Mouse (Mus musculus): ENCODE results near the gene Cpt1a.

Cpt1a gene

DNA sequence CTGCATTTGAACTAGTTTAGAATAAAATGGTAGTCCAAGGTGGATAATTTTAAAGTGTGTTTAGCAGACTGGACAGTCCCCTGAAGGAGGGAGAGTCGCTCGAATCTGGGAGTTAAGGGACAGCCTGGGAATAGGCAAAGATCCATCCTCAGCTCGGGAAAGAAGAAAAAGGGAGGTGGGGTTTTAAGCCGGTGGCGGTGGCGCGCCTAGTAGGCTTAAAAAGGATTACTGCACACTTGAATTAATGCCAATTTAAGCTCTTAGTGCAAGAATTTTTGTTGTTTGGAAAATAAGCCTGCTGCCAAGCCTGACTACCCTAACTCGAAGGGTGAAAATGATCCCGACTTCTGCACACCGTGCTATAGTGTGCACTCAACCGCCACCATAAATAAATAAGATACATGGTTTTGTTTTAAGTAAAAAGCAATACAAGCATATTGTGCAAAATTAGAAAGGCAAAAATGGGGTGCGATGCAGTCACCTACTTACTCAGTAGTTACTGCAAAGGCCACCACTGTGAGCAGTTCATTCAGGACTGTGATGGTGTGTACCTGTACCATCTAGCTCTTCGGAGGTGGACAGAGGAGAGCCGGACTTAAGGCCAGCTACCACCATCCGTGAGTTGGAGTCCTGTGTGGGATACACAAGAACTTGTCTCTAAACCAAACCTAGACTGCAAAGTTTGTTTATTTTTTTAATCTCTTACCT is 3.8 kb downstream of the Cpt1a start:
- DNase-seq = peak; percentile 64

DNA sequence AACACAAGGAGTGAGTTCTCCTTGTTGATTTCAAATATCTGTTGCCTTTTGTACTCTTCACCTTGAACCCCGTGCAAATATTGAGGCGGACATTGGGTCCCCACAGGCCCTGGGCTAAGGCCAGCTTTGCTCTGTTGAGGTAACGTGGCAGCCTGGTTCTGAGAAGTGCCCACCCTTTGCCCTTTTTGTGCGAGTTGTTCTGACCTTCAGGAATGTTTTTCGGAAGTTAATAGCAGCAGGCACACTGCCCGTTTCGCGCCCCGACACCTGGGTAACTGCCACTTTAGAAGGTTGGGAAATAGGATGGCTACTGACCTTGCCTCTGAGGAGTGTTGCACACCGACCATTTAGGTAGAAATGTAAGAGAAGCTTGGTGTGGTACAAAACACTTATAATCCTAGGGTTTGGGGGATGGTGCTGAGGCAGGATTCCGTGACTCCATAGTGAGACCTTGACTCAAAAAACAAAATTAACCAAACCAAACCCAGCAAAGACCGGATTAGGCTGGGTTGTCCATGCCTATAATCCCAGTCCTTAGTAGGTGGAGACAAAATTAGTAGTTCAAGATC is 4.4 kb downstream of the Cpt1a start:
- DNase-seq = no peak

DNA sequence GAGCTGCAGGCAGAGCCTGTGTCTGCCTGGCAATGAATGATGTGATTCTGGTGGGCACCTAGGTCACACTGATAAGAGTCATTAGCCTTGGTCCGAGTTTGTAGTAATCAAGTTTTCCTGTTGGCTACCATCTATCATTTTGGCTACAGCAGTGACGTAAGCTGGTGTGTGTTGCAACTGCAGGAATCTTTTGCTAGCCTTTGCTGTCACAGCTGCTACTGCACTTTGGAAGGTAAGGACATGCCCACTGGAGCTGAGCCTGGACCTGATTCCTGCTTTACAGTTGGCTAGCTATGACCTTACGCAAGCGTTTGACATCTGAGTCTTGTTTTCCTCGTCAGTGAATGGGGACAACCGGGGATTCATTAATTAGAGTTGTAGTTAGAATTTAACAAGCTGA is 11.1 kb downstream of the Cpt1a start:
- peak; percentile 79 for DNase-seq

DNA sequence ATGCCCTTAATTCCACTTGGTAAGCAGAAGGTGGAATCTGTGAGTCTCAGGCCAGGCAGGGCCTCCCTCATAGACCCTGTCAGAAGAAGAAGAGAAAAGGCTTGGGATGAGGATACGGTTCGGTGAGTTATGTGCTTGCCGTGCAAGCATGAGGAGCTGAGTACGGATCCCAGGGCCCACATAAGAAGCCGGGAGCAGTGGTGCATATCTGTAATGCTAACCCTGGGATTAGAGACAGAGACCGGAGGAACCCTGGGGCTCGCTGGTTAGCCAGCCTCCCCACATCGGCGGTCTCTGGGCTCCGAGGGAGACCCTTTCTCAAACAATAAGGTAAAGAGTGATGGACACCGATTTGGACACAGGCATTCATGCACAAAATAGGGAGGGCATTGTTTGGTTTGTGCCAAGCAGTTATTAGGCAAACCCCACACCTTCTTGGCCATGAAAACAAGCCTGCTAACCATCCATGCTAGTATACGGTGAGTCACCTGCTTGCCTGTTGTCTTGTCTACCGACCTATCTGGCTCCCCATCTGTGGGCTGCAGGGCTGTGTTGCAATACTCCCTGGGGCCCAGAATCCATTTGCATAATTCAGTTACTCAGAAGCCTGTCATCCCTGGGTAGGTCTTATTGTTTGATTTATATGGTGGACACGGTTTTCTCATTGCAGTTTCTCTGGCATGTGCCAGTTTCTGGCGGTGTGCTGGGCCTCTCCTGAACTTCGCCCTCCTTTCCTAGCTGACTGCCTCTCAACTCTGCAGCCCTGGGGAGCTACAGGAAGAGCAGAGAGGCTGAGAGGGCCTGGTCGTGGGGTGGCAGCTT is 11.8 kb downstream of the Cpt1a start:
- no peak for DNase-seq

DNA sequence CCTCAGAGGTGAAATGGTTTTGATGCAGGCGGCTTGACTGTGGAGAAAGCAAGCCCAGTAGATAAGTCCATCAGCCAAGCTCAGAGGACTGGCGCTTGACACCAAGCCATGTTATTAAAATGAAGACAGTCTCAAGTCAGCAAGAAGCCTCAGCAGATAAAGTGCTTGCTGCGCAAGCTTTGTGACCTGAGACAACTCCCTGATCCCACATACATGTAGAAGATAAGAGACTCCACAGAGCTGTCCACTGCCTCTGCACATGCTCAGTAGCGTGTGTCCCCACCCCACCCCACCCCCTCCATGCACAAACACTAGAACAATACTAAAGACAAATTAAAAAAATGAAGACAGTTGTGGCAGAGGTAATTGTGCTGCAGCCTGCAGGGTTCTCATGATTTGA is 12.4 kb downstream of the Cpt1a start:
- DNase-seq = no peak

DNA sequence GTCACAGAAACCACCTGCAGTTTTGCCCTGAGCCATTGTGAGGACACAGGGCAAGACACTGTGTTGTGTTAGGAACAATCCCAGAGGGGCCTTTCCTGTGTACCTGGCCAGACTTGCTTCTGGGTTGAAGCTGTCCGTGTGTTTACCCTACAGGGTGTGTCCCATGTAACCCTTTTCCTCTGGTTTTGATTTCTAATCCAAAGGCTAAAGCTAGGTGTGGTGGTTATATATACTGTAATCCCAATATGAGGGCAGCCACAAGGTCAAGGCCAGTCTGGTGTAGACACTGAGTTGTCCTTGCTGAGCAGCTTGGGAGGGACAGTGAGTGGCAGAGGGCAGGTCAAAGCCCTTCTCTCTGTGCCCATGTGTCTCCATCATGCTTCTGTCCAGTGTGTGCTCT is 13.8 kb downstream of the Cpt1a start:
- DNase-seq = no peak

DNA sequence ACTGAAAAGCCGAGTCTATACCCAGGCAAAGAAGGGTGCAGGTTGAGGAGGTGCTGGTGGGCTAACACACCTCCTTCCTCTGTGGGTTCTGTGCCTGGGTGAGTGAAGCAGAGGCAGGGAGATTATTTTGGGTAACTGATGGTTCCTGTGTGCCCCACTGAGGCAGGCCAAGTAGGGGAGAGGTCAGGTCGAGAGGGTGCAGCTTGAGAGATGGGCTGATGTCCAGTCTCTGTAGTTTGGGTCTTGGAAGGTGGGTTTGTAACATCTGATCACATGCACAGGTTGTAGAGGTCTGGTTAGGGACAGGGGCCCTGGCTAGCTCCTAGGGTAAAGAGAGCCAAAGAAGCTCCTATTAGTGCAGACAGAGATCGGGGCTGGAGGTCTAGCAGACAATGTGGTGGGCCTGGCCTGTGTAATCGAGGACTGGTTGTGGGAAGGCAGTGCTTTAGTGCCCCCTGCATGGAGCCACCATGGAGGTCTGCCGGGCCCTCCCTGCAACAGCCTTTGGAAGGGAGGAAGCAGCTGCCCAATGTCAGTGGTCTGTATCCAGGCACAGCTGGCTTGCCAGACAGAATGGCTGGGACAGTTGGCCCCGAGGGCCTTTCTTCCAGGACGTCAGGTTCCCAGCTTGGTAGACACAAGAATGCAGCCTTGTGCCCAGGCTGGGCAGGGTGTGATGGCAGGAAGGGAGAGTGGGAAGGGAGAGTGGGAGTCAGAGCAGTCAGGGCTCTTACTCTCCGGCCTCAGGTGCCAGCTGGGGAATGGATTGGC is 14.5 kb downstream of the Cpt1a start:
- DNase-seq = no peak

DNA sequence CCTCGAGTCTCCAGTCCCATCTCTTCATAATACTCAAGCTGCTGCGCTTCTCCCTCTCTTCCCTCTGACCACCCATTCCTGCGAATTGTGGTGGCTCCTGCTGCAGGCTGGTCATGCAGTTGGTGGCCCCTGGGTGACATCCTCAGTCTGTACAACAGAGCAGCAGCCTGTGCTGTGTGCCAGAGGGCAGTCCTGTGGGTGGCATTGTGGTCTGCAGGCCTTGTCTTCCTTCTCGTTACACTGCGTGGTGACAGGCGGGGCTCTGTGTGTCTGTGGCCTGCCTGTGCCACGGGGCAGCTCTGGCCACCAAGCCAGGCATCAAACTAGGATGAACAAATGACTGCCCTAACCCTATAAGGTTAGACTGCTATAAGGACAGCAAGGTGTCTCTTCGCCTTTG is 17.1 kb downstream of the Cpt1a start:
- no peak for DNase-seq

DNA sequence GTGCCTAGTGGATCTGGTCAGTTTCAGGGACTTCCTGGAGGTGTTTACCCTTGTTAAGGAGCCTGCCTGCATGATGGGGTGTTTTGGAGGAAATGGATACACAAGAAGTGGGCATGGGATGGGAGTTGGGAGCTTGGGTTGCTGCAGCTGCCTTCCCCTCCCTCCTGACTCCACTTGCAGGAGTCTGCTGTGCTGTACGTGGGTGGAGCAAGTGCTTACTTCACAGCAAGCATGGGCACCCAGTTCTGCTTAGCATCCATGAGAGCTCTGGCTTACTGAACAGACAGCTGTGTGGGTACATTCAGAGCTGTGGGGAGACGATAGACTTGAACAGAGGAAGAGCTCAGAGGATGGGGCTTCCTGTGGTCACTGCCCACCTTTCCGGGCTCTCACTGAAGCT is 18.9 kb downstream of the Cpt1a start:
- DNase-seq = no peak

DNA sequence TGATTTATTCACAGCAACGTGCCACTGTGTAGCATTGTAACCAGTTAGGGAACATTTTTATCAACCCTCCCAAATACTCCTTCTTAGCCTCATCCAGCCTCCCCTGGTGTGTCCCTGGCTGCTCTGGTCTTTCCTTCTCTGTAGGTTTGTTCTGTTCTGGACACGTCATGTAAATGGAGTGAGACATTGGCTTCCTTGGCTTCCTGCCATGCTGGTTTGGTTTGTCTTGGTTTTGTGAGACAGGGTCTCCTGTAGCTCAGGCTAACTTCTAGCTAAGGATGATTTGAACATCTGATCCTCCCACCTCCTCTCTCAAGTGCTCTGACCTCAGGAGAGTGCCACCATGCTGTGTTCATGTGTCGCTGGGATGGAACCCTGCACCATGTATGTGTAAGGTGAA is 21.8 kb downstream of the Cpt1a start:
- no peak for DNase-seq

DNA sequence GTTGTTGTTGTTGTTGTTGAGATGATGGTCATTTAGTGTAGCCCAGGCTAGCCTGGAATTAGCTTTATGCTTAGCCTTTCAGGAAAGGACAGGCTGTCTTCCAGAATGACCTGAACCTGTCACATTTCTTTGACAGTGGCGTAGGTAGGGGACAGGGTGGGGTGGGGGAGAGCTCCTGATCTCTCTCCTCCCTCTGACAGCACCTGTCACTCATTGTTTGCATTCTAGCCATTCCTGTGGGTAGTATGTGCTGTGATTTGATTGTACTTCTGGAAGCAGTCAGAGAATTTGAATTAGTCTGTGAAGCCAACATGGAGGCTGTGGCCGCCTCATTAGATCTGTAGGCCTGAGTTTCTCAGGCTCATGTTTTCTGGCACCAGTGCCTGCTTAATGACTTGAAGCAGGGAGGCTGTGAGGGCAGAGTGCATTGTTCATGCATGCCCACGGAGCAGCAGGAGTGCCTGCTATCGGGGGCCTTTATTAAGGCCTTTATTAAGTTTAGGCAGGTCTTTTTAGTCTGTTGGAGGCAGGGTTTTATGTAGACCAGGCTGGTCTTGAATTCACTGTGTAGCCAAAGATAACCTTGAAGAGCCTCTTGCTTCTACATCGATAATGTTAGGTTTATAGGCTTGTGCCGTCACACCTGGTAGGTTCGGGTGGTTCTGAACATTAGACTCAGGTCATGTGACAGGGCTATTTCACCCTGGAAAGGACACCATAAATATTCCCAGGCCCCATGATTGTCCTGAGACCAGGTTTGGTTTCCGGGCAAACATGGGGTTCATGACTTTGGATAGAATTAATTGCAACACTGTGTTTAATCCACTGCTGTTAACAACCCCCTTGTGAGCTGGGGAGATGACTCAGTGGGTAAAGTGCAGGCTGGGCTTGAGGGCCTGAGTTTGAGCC is 22.8 kb downstream of the Cpt1a start:
- DNase-seq = no peak

DNA sequence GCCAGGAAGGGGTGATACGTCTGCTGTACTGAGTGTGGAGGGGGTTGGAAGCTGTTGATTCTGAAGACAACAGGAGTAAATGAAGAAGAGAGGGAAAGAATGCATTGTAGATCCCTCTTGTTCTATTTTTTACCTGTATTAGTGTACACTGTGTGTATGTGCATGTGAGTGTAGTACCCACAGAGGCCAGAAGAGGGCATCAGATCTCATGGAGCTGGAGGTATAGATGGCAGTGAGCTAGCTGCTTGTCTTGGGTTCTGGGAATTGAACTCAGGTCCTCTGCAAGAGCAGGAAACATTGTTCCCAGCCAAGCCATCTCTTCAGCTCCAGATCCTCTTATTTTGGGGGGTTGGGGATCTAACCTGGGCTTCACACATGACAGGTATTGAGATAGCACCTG is 25.6 kb downstream of the Cpt1a start:
- no peak for DNase-seq

DNA sequence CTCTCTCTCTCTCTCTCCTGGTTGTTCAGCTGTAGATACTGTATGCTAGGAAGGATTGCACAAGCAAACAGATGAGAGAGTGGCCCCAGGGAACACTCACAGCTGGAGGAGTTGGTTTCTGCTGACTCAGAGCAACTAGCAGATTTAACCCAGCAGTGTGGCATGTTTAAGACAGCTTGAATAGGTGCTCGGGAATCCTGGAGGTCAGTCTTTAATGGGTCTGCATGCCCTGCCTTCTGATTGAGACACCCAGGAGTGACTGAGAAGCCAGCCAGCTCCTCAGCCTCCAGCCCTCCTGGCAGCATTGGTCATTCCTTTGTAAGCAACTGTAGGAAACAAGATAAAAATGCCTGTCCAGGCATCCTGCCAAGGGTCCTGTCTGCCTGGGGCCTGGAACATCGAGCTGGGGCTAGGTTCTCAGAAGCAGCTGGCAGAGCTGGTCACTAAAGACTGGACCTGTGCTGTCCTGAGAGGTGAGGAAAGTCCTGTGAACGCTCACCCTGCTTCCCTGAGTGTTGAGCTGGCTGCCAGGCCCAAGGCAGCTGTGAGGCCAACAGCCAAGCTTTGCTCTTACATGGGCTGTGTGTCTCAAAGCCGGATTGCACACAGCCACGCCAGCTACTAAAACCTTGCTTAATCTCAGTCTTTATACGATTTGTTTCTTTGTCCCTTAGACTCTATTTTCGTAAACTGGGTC is 31.4 kb downstream of the Cpt1a start:
- peak; percentile 13 for DNase-seq

DNA sequence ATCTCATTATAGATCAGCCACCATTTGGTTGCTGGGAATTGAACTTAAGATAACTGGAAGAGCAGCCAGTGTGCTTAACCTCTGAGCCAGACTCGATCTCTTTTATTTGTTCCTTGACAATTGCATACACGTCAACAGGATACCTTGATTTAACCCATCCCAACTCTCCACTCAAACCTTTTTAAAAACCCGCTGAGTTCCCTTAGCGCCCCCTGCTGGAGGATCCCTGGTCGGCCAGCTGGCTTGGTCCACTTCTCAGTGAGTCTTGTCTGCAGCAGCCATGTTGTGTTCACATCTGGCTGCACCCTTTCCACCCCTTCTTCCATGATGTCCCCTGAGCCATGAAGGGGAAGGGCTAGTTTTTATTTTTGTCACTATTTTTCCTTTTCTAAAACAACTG is 33.0 kb downstream of the Cpt1a start:
- no peak for DNase-seq

DNA sequence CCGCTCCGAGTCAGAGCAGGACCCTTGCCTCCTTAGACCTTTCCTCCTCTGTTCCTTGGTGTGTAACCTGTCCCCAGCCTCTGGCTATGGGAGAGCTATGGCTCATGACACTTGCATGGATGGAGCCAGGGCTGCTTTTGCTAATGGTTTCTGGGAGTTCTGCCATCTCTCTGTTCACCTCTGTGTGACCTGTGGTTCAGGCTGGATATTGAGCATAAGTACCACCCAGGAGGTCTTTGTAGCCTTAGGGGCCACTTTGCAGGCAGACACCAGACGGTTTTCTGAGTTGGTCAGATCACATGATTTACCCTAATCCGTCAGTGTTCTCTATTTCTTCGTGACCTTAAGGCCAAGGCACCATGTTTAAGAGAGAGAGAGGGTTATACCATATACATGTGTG is 34.4 kb downstream of the Cpt1a start:
- no peak for DNase-seq

DNA sequence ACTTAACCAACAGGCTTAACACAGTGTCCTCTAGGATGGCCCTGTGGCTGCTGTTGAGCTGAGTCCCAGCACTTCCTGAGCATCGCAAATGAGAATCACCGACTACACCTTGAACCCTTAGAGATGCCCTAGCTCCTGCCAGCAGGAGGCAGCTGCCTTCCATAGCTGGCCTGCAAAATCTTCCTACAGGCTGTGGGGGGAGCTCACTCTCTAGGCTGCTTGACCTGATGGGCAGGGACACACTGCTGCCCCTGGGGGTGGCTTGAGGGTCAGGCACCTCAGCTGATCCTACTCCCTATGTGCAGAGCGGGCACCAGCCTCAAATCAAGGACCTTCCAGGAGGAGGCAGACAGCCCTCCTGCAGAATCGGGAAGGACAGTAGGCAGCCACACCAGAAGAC is 35.5 kb downstream of the Cpt1a start:
- DNase-seq = peak; percentile 46

DNA sequence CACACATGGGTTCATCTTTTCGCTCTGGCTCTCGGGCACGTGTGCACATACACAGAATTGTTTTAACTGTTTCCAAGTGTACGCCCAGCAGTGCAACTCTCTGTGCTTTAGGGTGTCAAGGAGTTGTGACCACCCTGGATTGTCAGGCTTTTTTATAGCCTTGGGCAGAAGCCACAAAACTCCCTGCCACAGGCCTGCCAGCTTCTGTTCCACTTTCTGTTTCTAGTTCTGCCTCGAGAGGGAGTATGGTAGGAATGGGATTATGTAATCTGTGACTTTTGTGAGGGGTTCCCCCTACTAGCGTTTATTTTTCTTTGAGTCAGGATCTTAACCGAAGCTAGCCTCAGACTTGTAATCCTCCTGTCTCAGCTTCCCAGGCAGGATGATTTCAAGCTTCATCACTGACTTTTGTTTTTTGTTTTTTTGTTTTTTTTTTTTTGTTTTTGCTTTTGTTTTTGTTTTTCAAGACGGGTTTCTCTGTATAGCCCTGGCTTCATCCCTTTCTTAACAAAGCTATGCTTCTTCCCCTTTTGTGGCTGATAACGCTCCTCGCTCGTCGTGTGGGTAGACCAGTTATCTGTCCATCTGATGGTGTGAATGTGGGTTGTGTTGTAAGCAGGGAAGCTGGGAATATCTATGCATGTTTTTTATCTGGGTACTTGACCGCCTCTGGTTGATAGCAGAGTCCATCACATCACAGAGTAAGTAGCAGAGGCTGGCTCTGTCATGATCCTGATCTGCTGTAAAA is 37.9 kb downstream of the Cpt1a start:
- no peak for DNase-seq

DNA sequence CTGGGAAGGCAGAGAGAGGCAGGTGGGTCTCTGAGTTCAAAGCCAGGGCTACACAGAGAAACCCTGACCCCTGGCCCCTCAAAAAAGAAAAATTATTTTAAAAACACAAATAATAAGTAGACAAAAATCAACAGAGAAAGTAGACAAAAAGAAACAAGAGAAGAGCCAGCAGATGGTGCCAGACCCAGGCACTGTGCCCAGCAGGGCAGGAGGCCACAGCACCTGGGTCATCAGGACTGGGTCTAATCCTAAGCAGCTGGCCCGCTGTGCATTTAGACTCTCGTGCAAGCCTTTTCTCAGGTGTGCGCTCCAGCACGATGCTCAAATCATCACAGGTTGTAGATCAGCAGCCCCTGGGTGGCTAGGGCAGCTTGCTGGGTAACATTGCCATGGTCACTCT is 41.4 kb downstream of the Cpt1a start:
- no peak for DNase-seq

DNA sequence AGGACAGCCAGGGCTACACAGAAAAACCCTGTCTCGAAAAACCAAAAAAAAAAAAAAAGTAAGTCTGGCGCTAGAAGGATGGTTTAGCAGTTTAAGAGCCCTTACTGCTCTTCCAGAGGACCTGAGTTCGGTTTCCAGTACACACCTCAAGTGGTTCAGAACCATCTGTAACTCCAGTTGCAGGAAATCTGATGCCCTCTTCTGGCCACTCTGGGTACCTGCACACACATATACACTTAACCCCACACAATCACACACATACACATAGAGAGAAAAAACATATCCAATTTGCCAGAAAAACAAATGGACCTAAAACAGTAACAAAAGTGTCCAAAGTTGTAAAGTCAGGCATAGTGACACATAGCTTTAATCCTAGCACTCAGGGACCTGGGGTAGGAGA is 43.0 kb downstream of the Cpt1a start:
- DNase-seq = no peak

DNA sequence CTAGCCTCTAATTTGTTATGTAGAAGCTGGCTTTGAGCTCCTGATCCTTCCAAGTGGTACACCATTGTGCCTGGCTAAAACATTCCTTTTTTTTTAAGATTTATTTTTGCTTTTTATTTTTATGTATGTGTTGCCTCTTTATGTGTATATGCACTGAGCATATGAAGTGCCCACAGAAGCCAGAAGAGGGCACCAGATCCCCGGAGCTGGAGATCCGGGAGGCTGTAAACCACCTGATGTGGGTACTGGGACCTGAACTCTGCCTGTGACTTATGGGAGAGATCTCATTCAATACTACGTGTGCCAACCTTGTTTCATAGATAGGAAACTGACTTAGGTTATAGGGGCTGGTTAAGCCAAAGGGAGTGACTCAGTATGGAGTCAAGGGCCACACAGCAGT is 46.1 kb downstream of the Cpt1a start:
- no peak for DNase-seq

DNA sequence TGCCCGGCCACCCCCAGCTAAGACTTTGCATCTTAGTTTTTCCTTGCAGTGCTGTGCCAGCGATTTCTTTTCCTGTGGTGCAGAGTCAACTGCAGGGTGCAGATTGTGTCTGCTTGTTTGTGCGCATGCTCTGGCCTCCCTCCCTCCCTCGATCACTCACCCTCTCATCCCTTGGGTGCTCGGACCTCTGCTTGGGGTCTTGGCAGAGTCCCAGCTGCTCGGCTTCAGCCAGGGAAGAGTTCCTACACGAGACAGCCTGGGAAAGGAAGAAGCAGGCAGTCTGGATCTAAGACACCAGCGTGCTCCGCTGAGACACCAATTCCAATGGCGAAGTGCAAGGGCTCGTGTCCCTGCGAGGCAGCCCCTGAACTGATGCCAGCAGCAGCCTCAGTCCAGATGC is 51.2 kb downstream of the Cpt1a start:
- no peak for DNase-seq

Data from retina, postnatal 1 day (tissue).